ENCODE assay signal across 9 mouse cellular contexts in genomic region chr10:121796027-121796802, GRCm38 (mm10). TPM values are rescaled to one million over a fixed set of nuclear protein-coding genes. Genes with fewer than 3 reads are reported as not detected.
DNase-seq lines count a peak whose midpoint lies in the region; ATAC-seq and TF ChIP-seq lines count a peak whose summit lies in the region.
"Had no signal": no experiment of that assay in that cellular context is flagged by ENCODE, and none has a peak within 500 bp of the region (broad histone marks: within the 10 kb centered on the region; RNA-seq: fewer than 3 reads in every experiment).

No protein-coding gene starts in this region.

- no peak overlapping the region for H3K27ac ChIP-seq in testis, adult 2 months (ENCODE audit: control insufficient read depth, insufficient read depth, low read depth, low read length)
- no peak overlapping the region for H3K27ac ChIP-seq in lung, embryonic 14.5 days (ENCODE audit: low read depth)
- peak overlapping the region; percentile 26 for H3K27ac ChIP-seq in stomach, embryonic 15.5 days
- H3K27ac ChIP-seq: heart, adult 2 months had no signal

- H3K36me3 ChIP-seq in testis, adult 2 months (ENCODE audit: control insufficient read depth, insufficient read depth, low read length) = no peaks in the 10 kb centered on the region
- H3K36me3 ChIP-seq in lung, embryonic 14.5 days (ENCODE audit: insufficient read depth) = peaks cover 27% of the 10 kb centered on the region; the same call in 1 of the 2 replicates
- H3K36me3 ChIP-seq in stomach, embryonic 15.5 days = 0 out of 2 replicates have a peak, but pooled peaks cover 3% of the 10 kb centered on the region

- ATAC-seq in common myeloid progenitor, adult 5-6 weeks (replicated peaks; ENCODE audit: low read depth, poor library complexity, severe bottlenecking) = peak; percentile 99
- no peak for ATAC-seq in lung, embryonic 14.5 days (ENCODE audit: insufficient read depth)
- peak; percentile 86 for ATAC-seq in stomach, embryonic 15.5 days (ENCODE audit: insufficient read depth, low FRiP score, low read depth)

- no peak for DNase-seq in testis, postnatal 10 days (ENCODE audit: low spot score)
- peak; percentile 49 for DNase-seq in lung, embryonic 14.5 days
- DNase-seq in gastrocnemius, adult 8-10 months (ENCODE audit: low spot score in 2 of 2) = no peak
- no peak for DNase-seq in layer of hippocampus, postnatal 25 days (ENCODE audit: extremely low spot score in 1 of 2, low spot score in 1 of 2)
- DNase-seq in layer of hippocampus, postnatal 14 days (ENCODE audit: low spot score in 2 of 2) = no peak

- no peak overlapping the region for H3K9ac ChIP-seq in lung, embryonic 14.5 days
- no peak overlapping the region for H3K9ac ChIP-seq in stomach, embryonic 15.5 days

- peak overlapping the region; percentile 41 for H3K4me3 ChIP-seq in testis, adult 2 months (ENCODE audit: control insufficient read depth, low read depth, low read length)
- H3K4me3 ChIP-seq in lung, embryonic 14.5 days (ENCODE audit: low read depth, low read length) = no peak overlapping the region
- no peak overlapping the region for H3K4me3 ChIP-seq in stomach, embryonic 15.5 days (replicated peaks)
- H3K4me3 ChIP-seq: heart, adult 2 months had no signal

- no peaks in the 10 kb centered on the region for H3K27me3 ChIP-seq in testis, adult 2 months (ENCODE audit: control insufficient read depth, insufficient read depth, low read length)
- no peaks in the 10 kb centered on the region for H3K27me3 ChIP-seq in lung, embryonic 14.5 days (ENCODE audit: insufficient read depth, low read length)
- H3K27me3 ChIP-seq in stomach, embryonic 15.5 days (replicated peaks) = no peaks in the 10 kb centered on the region

- 66% methylated on average over 8 of the region's 8 CpGs for WGBS in lung, embryonic 14.5 days
- whole genome bisulfite sequencing in stomach, embryonic 15.5 days = 61% methylated on average over 8 of the region's 8 CpGs

- TF ChIP-seq CTCF in testis, adult 2 months (IDR thresholded peaks at IDR 0.05; ENCODE audit: control insufficient read depth, insufficient read depth, insufficient replicate concordance, low read depth, low read length) = no peak
- no peak for TF ChIP-seq CTCF in lung, embryonic 14.5 days (IDR thresholded peaks at IDR 0.05; ENCODE audit: low read depth)

- TF ChIP-seq POLR2A in testis, adult 2 months (IDR thresholded peaks at IDR 0.05; ENCODE audit: control insufficient read depth, low read depth, low read length) = no peak

- no peaks in the 10 kb centered on the region for H3K9me3 ChIP-seq in lung, embryonic 14.5 days (ENCODE audit: low read depth, low read length)
- H3K9me3 ChIP-seq in stomach, embryonic 15.5 days = no peaks in the 10 kb centered on the region

- H3K4me1 ChIP-seq in testis, adult 2 months (ENCODE audit: control insufficient read depth, insufficient read depth, low read length) = no peaks in the 10 kb centered on the region
- H3K4me1 ChIP-seq in lung, embryonic 14.5 days (ENCODE audit: insufficient read depth) = no peaks in the 10 kb centered on the region
- 0 out of 2 replicates have a peak, but pooled peaks cover 6% of the 10 kb centered on the region for H3K4me1 ChIP-seq in stomach, embryonic 15.5 days

- H3K4me2 ChIP-seq in lung, embryonic 14.5 days = no peak overlapping the region
- H3K4me2 ChIP-seq in stomach, embryonic 15.5 days = peak overlapping the region; percentile 13; the same call in 1 of the 2 replicates

RNA-seq across cellular contexts. Expression of gene BC048403, which starts 56.5 kb away (rescaled TPM):
- polyA plus RNA-seq in testis, adult 2 months (2012; rRNA removed) = 3.0 and 3.3 TPM in 2 replicates
- total RNA-seq in common myeloid progenitor, adult 5-6 weeks (2017) = 4.8 and 5.5 TPM in 2 replicates
- 3.4 and 4.3 TPM in 2 replicates for polyA plus RNA-seq in lung, embryonic 14.5 days (2014; fragmentation: Nextera tagmentation; extraction: Ambion mirVana)
- 2.7 and 3.2 TPM in 2 replicates for polyA plus RNA-seq in stomach, embryonic 15.5 days (2015; fragmentation: Nextera tagmentation; extraction: Ambion mirVana)
- total RNA-seq in gastrocnemius, adult 8-10 months (2022) = 1 to 10 TPM; 1.2 to 1.8 (median 1.6) TPM
- total RNA-seq in layer of hippocampus, postnatal 25 days (2021) = 1 to 10 TPM; 8.8 to 9.0 TPM
- total RNA-seq in layer of hippocampus, postnatal 14 days (2021) = 1 to 10 TPM; 7.6 to 8.1 TPM
